Mouse (Mus musculus) cerebellum, postnatal 10 days (tissue): ENCODE measurements at regions not wholly inside any gene's neighbourhood (a gene's known extent, or its start where the extent isn't known, plus 50 kb on each side); places are given as distances from the start of the nearest gene placed in this dataset.

Experiments used
- DNase-seq, 2 experiments: peaks; one replicate each; pipeline ENCODE4 v3.0.0; 2021; ENCODE audit warnings: mixed read lengths in 2 of 2

- DNase-seq, result no peak
Measured at GRCm38 (mm10) chr9:52591188-52591587, 88.4 kb downstream of the AI593442 start.

- DNase-seq, result no peak
Measured at GRCm38 (mm10) chr9:52574066-52574465, 105.5 kb downstream of the AI593442 start.

GRCm38 (mm10) chr9:52551577-52552281 lies 127.9 kb downstream of the AI593442 start:
- no peak for DNase-seq

GRCm38 (mm10) chr9:52546071-52546470 lies 133.5 kb downstream of the AI593442 start:
- DNase-seq, result no peak

GRCm38 (mm10) chr9:52539086-52539485 lies 140.5 kb downstream of the AI593442 start:
- no peak for DNase-seq

GRCm38 (mm10) chr9:52529444-52529915 lies 150.1 kb downstream of the AI593442 start:
- DNase-seq, result no peak

- no peak for DNase-seq
Measured at GRCm38 (mm10) chr9:52500487-52500886, 179.1 kb downstream of the AI593442 start.

- DNase-seq, result peak; percentile 71 to 72
Measured at GRCm38 (mm10) chr9:52495483-52496270, 183.9 kb downstream of the AI593442 start.

- DNase-seq, result peak; percentile 69 to 80
Measured at GRCm38 (mm10) chr9:52492947-52493505, 186.6 kb downstream of the AI593442 start.

GRCm38 (mm10) chr9:52473555-52474196 lies 205.9 kb downstream of the AI593442 start:
- peak; percentile 29 to 52 for DNase-seq

- peak; percentile 76 to 83 for DNase-seq
Measured at GRCm38 (mm10) chr9:52472859-52473258, 206.7 kb downstream of the AI593442 start.

- DNase-seq, result no peak
Measured at GRCm38 (mm10) chr9:52458518-52458917, 221.1 kb downstream of the AI593442 start.

- no peak for DNase-seq
Measured at GRCm38 (mm10) chr9:52454445-52454844, 225.1 kb downstream of the AI593442 start.

GRCm38 (mm10) chr9:52451792-52452191 lies 227.8 kb downstream of the AI593442 start:
- no peak for DNase-seq

- DNase-seq, result no peak
Measured at GRCm38 (mm10) chr9:52448245-52448644, 231.3 kb downstream of the AI593442 start.

GRCm38 (mm10) chr9:52443228-52443627 lies 236.4 kb downstream of the AI593442 start:
- DNase-seq, result no peak

- DNase-seq, result no peak
Measured at GRCm38 (mm10) chr9:52434215-52434614, 245.4 kb downstream of the AI593442 start.

- peak in 1 of 2 experiments; percentile 40 for DNase-seq
Measured at GRCm38 (mm10) chr9:52425413-52425812, 254.2 kb downstream of the AI593442 start.

GRCm38 (mm10) chr9:52422622-52423021 lies 254.2 kb upstream of the Zc3h12c start:
- DNase-seq, result no peak

GRCm38 (mm10) chr9:52415706-52416105 lies 247.3 kb upstream of the Zc3h12c start:
- DNase-seq, result no peak

- peak in 1 of 2 experiments; percentile 12 for DNase-seq
Measured at GRCm38 (mm10) chr9:52407841-52408240, 239.5 kb upstream of the Zc3h12c start.

- no peak for DNase-seq
Measured at GRCm38 (mm10) chr9:52402496-52402895, 234.1 kb upstream of the Zc3h12c start.

GRCm38 (mm10) chr9:52379031-52379430 lies 210.7 kb upstream of the Zc3h12c start:
- DNase-seq, result no peak
